Mouse (Mus musculus): ENCODE data around the gene Lrrc7.

DNA sequence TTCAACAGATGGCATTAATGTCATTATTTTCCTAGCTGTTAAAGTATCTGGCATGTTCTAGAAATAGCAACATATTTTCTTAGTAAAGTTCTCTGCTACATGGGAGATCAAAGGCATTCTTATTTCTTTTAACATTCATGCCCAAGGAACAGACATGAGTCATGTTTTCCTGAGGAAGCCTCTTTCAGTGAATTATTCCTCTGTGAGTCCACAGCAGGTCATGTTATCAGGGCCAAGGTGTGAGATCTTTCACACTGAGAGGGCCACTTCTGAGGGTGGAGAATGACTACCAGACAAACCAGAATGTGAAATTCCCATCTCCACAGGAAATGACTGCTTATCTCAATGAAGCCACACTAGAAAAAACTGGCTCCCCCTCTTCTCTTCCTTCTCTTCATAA lies 309.4 kb downstream of the Lrrc7 start:
- TF ChIP-seq CTCF (IDR thresholded peaks at IDR 0.05; ENCODE audit: insufficient read depth, low read length): no peak
- TF ChIP-seq POLR2A (IDR thresholded peaks at IDR 0.05; ENCODE audit: borderline replicate concordance, extremely low read depth, low read depth, low read length): no peak

Data from lung, adult 2 months (tissue).